Mouse (Mus musculus) midbrain, embryonic 12.5 days (tissue): ENCODE results near the gene Xcl1. TPM values are rescaled to one million over a fixed set of nuclear protein-coding genes. Genes with fewer than 3 reads are reported as not detected.

ENCODE experiments used
- ATAC-seq: fragments of 200-750 bp; cut with Nextera tagmentation; 2 replicates; pipeline ENCODE4 v1.8.0; 2017; ENCODE audit warnings: low read depth, moderate TSS enrichment, moderate library complexity; ENCODE audit not compliant: low FRiP score
- H3K27ac ChIP-seq: fragments of 300-500 bp; sonication (generic); replicated peaks from 2 replicates; pipeline ENCODE4 v1.5.1; 2016; ENCODE audit warnings: mild to moderate bottlenecking
- H3K27me3 ChIP-seq: fragments of 300-500 bp; sonication (generic); 2 replicates; pipeline ENCODE4 v1.6.1; 2016; ENCODE audit warnings: mild to moderate bottlenecking
- H3K36me3 ChIP-seq: fragments of 300-500 bp; sonication (generic); 2 replicates; pipeline ENCODE4 v1.6.1; 2016
- H3K4me1 ChIP-seq: fragments of 300-500 bp; sonication (generic); 2 replicates; pipeline ENCODE4 v1.6.1; 2016
- H3K4me2 ChIP-seq: fragments of 300-500 bp; sonication (generic); replicated peaks from 2 replicates; pipeline ENCODE4 v1.6.1; 2016; ENCODE audit warnings: mild to moderate bottlenecking, moderate library complexity
- H3K4me3 ChIP-seq: fragments of 300-500 bp; sonication (generic); 2 replicates; pipeline ENCODE4 v1.5.1; 2016; ENCODE audit warnings: mild to moderate bottlenecking
- H3K9ac ChIP-seq: fragments of 300-500 bp; sonication (generic); replicated peaks from 2 replicates; pipeline ENCODE4 v1.6.1; 2016; ENCODE audit warnings: mild to moderate bottlenecking, moderate library complexity
- H3K9me3 ChIP-seq: fragments of 300-500 bp; sonication (generic); 2 replicates; pipeline ENCODE4 v1.6.1; 2016; ENCODE audit warnings: mild to moderate bottlenecking
- WGBS: fragments of 180-500 bp; shearing (Covaris S2); methylation state at CpG from one replicate; pipeline ENCODE4 v1.1.7; 2016; 5-methylcytosine and 5-hydroxymethylcytosine counted together
- polyA plus RNA-seq: library from polyadenylated mRNA; unstranded; fragments of >200 nt; fragmentation: Nextera tagmentation; extraction: Ambion mirVana; gene quantifications from 2 replicates; pipeline ENCODE4 v1.2.1, GENCODE M21; 2016

Gene Xcl1
- polyA plus RNA-seq, 1 experiment from 2014 or later, result not detected

DNA sequence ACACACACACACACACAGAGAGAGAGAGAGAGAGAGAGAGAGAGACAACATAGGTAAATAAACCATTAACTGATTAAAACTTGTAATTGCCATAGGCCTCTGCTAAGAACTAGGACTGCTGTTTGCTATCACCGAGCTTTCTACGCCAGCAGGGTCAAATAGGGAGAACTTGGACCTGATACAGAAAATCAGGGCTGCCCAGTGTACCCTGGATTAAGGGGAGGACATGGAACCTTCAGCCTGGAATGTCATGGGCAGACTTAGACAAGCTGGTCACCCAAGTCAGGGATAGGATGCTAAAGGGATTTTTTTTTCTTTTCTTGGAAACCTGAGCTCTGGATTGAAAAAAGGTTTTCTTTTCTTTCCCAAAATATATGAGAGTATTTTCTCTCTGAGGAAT, 35.1 kb downstream of the Xcl1 start:
- Histone ChIP-seq H3K27me3 (0 out of 2 replicates have a peak, but pooled peaks cover 4% of the 10 kb centered on the region), H3K4me2 (no peak overlapping the region), H3K9me3 (no peaks in the 10 kb centered on the region), H3K4me1 (peaks cover 15% of the 10 kb centered on the region), H3K27ac (no peak overlapping the region), H3K4me3 (no peak overlapping the region), H3K9ac (no peak overlapping the region), H3K36me3 (no peaks in the 10 kb centered on the region)
- 90% methylated on average over 2 of the region's 2 CpGs for WGBS
- no peak for ATAC-seq

GRCm38 (mm10) chr1:164899506-164899905, 35.8 kb downstream of the Xcl1 start:
- Histone ChIP-seq H3K4me1 (peaks cover 15% of the 10 kb centered on the region), H3K27me3 (0 out of 2 replicates have a peak, but pooled peaks cover 4% of the 10 kb centered on the region), H3K4me3 (peak overlapping the region; percentile 52), H3K4me2 (peak overlapping the region; percentile 67), H3K9me3 (no peaks in the 10 kb centered on the region), H3K27ac (no peak overlapping the region), H3K9ac (peak overlapping the region; percentile 60), H3K36me3 (no peaks in the 10 kb centered on the region)
- WGBS, result 27% methylated on average over 7 of the region's 7 CpGs
- no peak for ATAC-seq

DNA sequence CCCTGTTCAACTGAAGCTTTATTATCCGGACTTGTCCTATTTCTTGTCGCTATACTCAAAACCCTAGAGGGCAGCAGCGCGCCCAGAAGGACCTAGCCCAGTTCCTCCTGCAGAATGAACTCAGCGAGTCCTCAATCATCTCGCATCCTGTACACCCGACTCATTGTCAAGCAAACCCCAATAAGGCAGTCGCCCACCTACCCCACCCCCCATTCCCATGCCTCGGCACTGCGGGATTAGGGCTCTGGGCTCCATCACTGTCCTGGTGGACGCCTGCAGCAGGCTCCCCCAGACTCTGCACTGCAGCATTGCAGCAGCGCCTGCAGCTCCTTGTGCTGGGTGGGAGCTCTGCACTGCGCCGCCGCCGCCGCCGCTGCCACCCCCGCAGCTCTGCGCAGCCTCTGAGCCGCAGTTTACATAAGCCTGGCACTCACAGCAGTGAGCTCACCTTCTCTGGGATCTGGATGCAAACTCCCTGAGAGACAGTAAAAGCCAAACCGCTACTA, 36.4 kb downstream of the Xcl1 start:
- under 1% methylated on average over 22 of the region's 22 CpGs for WGBS
- peak overlapping the region; percentile 84 for H3K27ac ChIP-seq
- H3K9me3 ChIP-seq, result no peaks in the 10 kb centered on the region
- peak; percentile 94 for ATAC-seq
- peak overlapping the region; percentile 60 for H3K9ac ChIP-seq
- H3K4me1 ChIP-seq, result peaks cover 15% of the 10 kb centered on the region
- H3K27me3 ChIP-seq, result 0 out of 2 replicates have a peak, but pooled peaks cover 4% of the 10 kb centered on the region
- no peaks in the 10 kb centered on the region for H3K36me3 ChIP-seq
- H3K4me2 ChIP-seq, result peak overlapping the region; percentile 67
- peak overlapping the region; percentile 52 for H3K4me3 ChIP-seq

DNA sequence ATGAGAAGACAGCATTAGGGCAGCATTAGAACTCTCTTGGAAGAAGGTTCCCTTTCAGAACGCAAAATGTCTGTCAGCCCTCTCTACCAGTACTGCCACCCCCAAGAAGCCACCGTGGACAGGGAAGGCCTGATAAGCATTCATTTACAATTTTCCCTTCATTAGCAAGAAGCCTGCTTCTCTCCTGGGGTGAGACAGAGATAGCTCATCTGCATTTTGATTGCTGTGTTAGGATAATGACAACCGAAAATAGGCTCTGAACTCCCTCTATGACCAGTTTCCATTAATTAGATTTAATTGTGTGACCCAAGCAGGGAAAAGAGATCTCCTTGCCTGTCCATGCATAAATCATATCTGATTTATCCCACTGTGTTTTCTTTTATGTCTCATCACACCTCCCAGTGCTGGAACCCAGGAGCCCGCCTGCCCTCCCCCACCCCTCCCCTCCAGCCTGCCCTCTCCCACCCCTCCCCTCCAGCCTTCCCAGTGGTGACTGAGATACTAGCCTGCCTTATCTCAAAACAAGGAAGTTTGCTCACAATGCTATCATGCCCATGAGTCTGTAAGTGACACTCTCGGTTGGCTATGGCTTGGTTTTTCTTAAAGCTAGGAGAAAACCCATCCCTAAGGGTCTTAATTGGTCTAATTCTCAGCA, 38.0 kb downstream of the Xcl1 start:
- WGBS, result 41% methylated on average over 5 of the region's 5 CpGs
- ATAC-seq, result peak; percentile 27
- Histone ChIP-seq H3K27me3 (0 out of 2 replicates have a peak, but pooled peaks cover 4% of the 10 kb centered on the region), H3K27ac (peak overlapping the region; percentile 72), H3K4me1 (peaks cover 15% of the 10 kb centered on the region), H3K9me3 (no peaks in the 10 kb centered on the region), H3K4me3 (no peak overlapping the region), H3K9ac (no peak overlapping the region), H3K4me2 (no peak overlapping the region), H3K36me3 (no peaks in the 10 kb centered on the region)

DNA sequence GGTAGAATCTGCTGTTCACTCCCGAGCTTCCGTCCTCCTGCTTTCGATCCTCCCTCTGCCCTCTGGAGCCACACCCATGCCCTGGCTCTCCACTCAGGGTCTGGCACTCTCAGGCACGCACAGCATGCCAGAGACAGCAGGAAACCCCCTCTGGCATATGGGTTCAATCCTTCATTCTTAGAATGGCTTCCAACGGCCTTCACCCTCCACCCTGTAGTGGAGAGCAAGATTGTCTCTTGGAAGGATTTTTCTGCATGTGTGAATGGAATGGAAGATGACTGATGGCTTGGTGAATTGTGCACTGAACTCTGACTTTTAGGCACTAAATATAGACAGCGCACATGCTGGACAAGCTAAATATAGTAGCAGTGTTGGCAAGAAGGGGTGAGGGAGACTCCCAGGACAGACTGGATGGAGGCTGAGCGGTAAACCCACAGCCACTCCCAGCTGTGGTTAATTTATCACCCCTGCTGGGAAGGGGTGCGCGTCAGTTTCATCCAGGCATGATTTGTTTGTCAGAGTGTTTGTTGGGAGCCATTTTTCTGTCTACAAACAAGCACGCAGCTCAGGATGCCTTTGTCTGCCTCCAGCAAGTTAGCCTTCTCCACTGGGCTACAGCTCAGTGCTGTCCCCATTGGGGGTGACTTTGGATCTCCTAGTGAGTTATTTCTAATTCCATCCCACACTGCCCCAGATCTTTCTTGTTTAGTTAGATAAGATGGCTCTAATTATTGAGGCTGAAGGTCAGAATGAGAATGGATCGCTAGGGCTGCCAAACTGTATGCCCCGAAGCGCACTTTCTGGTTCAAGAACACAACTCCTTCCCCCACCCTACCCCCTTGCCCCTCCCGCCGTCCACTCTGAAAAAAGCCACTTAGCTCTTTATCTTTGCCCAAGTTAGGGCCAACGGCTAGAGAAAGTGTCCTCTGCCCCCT, 38.8 kb downstream of the Xcl1 start:
- peaks cover 15% of the 10 kb centered on the region for H3K4me1 ChIP-seq
- peak overlapping the region; percentile 72 for H3K27ac ChIP-seq
- no peaks in the 10 kb centered on the region for H3K9me3 ChIP-seq
- no peaks in the 10 kb centered on the region for H3K36me3 ChIP-seq
- H3K27me3 ChIP-seq, result 0 out of 2 replicates have a peak, but pooled peaks cover 4% of the 10 kb centered on the region
- WGBS, result 64% methylated on average over 16 of the region's 16 CpGs
- no peak overlapping the region for H3K9ac ChIP-seq
- no peak overlapping the region for H3K4me2 ChIP-seq
- H3K4me3 ChIP-seq, result no peak overlapping the region
- no peak for ATAC-seq

- Histone ChIP-seq H3K9me3 (no peaks in the 10 kb centered on the region), H3K36me3 (no peaks in the 10 kb centered on the region), H3K27ac (peak overlapping the region; percentile 72), H3K9ac (no peak overlapping the region), H3K4me2 (no peak overlapping the region), H3K4me3 (no peak overlapping the region), H3K27me3 (0 out of 2 replicates have a peak, but pooled peaks cover 3% of the 10 kb centered on the region), H3K4me1 (peaks cover 15% of the 10 kb centered on the region)
- ATAC-seq, result no peak
- WGBS, result 73% methylated on average over 2 of the region's 2 CpGs
Observed at GRCm38 (mm10) chr1:164895806-164896205, 39.5 kb downstream of the Xcl1 start.

GRCm38 (mm10) chr1:164890366-164890765, 45.0 kb downstream of the Xcl1 start:
- Histone ChIP-seq H3K27ac (no peak overlapping the region), H3K9ac (no peak overlapping the region), H3K9me3 (no peaks in the 10 kb centered on the region), H3K4me1 (no peaks in the 10 kb centered on the region), H3K4me3 (no peak overlapping the region), H3K36me3 (no peaks in the 10 kb centered on the region), H3K27me3 (no peaks in the 10 kb centered on the region), H3K4me2 (no peak overlapping the region)
- WGBS, result 87% methylated on average over 4 of the region's 4 CpGs
- no peak for ATAC-seq

DNA sequence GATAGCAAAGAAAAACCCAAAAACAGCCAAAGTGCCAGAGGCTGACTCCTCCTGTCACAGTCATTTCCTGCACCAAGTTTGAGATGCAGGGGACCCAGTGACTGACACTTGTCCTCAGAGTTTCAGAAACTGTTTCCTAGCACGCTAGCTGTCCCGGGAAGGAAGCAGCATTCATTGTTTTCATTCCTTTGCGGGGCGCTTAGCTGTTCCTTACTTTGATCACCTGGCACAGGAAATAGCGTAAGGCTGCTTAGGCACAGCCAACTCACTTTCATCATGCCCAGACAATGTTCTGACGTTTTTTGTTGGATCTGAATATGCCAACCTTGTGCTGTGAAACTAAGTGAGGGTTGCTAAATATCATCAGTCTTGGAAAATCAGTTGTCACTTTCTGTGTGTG, 46.8 kb downstream of the Xcl1 start:
- H3K36me3 ChIP-seq, result no peaks in the 10 kb centered on the region
- no peaks in the 10 kb centered on the region for H3K4me1 ChIP-seq
- no peaks in the 10 kb centered on the region for H3K9me3 ChIP-seq
- H3K9ac ChIP-seq, result no peak overlapping the region
- WGBS, result 73% methylated on average over 6 of the region's 6 CpGs
- no peak overlapping the region for H3K27ac ChIP-seq
- no peaks in the 10 kb centered on the region for H3K27me3 ChIP-seq
- no peak overlapping the region for H3K4me3 ChIP-seq
- H3K4me2 ChIP-seq, result no peak overlapping the region
- no peak for ATAC-seq

GRCm38 (mm10) chr1:164887775-164888174, 47.6 kb downstream of the Xcl1 start:
- Histone ChIP-seq H3K4me1 (no peaks in the 10 kb centered on the region), H3K27ac (no peak overlapping the region), H3K4me2 (no peak overlapping the region), H3K36me3 (no peaks in the 10 kb centered on the region), H3K27me3 (no peaks in the 10 kb centered on the region), H3K9me3 (no peaks in the 10 kb centered on the region), H3K9ac (no peak overlapping the region), H3K4me3 (no peak overlapping the region)
- no peak for ATAC-seq
- WGBS, result 90% methylated on average over 2 of the region's 2 CpGs

DNA sequence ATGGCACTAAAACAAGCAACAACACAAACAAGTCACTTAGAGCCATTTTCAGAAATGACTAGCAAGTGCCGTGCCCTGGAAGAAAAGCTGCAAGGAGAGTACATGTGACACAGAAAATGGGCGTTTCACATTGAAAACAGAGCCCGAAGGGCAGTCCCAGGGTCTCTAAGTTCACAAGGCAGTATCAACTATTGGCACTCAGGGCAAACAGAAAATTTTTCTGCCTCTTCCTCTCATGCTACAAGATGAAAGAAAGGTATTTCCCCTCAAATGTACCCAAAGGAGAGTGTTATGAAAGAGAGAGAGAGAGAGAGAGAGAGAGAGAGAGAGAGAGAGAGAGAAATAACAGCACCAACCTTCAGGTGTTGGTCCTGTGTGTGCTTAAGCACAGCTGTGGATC, 53.4 kb downstream of the Xcl1 start:
- no peaks in the 10 kb centered on the region for H3K4me1 ChIP-seq
- WGBS, result 82% methylated on average over 3 of the region's 3 CpGs

More for the DNA sequence above, 53.4 kb downstream of the Xcl1 start:
- no peaks in the 10 kb centered on the region for H3K36me3 ChIP-seq
- H3K27ac ChIP-seq, result no peak overlapping the region
- no peaks in the 10 kb centered on the region for H3K9me3 ChIP-seq
- no peak for ATAC-seq
- H3K27me3 ChIP-seq, result no peaks in the 10 kb centered on the region
- no peak overlapping the region for H3K4me2 ChIP-seq
- H3K4me3 ChIP-seq, result no peak overlapping the region
- H3K9ac ChIP-seq, result no peak overlapping the region
